Mouse (Mus musculus): ENCODE measurements around the gene Lrsam1.
A peak's percentile ranks its signal among the peaks of the same experiment; 100 is the strongest.

The Lrsam1 gene

GRCm38 (mm10) chr2:32923551-32924250 is 37.7 kb downstream of the Lrsam1 start:
- DNase-seq = no peak

GRCm38 (mm10) chr2:32922564-32922963 is 38.9 kb downstream of the Lrsam1 start:
- no peak for DNase-seq

GRCm38 (mm10) chr2:32921801-32922380 is 39.5 kb downstream of the Lrsam1 start:
- DNase-seq = no peak

GRCm38 (mm10) chr2:32921235-32921634 is 40.2 kb downstream of the Lrsam1 start:
- DNase-seq = no peak

- DNase-seq = no peak
Observed at GRCm38 (mm10) chr2:32918391-32918790, 43.0 kb downstream of the Lrsam1 start.

GRCm38 (mm10) chr2:32917526-32917925 is 43.9 kb downstream of the Lrsam1 start:
- peak; percentile 80 for DNase-seq

GRCm38 (mm10) chr2:32914896-32915295 is 46.5 kb downstream of the Lrsam1 start:
- no peak for DNase-seq

- DNase-seq = no peak
Observed at GRCm38 (mm10) chr2:32914362-32914761, 47.1 kb downstream of the Lrsam1 start.

- peak; percentile 81 for DNase-seq
Observed at GRCm38 (mm10) chr2:32912210-32912804, 49.1 kb downstream of the Lrsam1 start.

- DNase-seq = no peak
Observed at GRCm38 (mm10) chr2:32911639-32912182, 49.7 kb downstream of the Lrsam1 start.

- DNase-seq = no peak
Observed at GRCm38 (mm10) chr2:32908796-32909195, 52.6 kb downstream of the Lrsam1 start.

- DNase-seq = no peak
Observed at GRCm38 (mm10) chr2:32908272-32908671, 53.1 kb downstream of the Lrsam1 start.

GRCm38 (mm10) chr2:32907442-32907841 is 54.0 kb downstream of the Lrsam1 start:
- DNase-seq = no peak

GRCm38 (mm10) chr2:32905297-32905696 is 56.1 kb downstream of the Lrsam1 start:
- no peak for DNase-seq

- DNase-seq = no peak
Observed at GRCm38 (mm10) chr2:32904637-32905036, 56.8 kb downstream of the Lrsam1 start.

GRCm38 (mm10) chr2:32903470-32903869 is 57.9 kb downstream of the Lrsam1 start:
- DNase-seq = no peak

GRCm38 (mm10) chr2:32902126-32902525 is 59.3 kb downstream of the Lrsam1 start:
- DNase-seq = no peak

- no peak for DNase-seq
Observed at GRCm38 (mm10) chr2:32898983-32899382, 62.4 kb downstream of the Lrsam1 start.

GRCm38 (mm10) chr2:32896507-32897147 is 64.8 kb downstream of the Lrsam1 start:
- DNase-seq = no peak

GRCm38 (mm10) chr2:32895606-32896106 is 65.8 kb downstream of the Lrsam1 start:
- DNase-seq = no peak

- DNase-seq = no peak
Observed at GRCm38 (mm10) chr2:32894097-32894496, 67.3 kb downstream of the Lrsam1 start.

GRCm38 (mm10) chr2:32892490-32892889 is 68.9 kb downstream of the Lrsam1 start:
- no peak for DNase-seq

- no peak for DNase-seq
Observed at GRCm38 (mm10) chr2:32891278-32891677, 70.1 kb downstream of the Lrsam1 start.

Measured in right cerebral cortex, postnatal 25 days (tissue).